Mouse (Mus musculus) cerebellum, postnatal 4 days (tissue): Measurements from ENCODE around the gene Borcs6.
A peak's percentile ranks its signal among the peaks of the same experiment; 100 is the strongest.

Source experiments
- DNase-seq, 2 experiments: peaks; one replicate each; pipeline ENCODE4 v3.0.0; 2022; ENCODE audit warnings: low spot score in 2 of 2, mixed read lengths in 1 of 2

The Borcs6 gene

DNA sequence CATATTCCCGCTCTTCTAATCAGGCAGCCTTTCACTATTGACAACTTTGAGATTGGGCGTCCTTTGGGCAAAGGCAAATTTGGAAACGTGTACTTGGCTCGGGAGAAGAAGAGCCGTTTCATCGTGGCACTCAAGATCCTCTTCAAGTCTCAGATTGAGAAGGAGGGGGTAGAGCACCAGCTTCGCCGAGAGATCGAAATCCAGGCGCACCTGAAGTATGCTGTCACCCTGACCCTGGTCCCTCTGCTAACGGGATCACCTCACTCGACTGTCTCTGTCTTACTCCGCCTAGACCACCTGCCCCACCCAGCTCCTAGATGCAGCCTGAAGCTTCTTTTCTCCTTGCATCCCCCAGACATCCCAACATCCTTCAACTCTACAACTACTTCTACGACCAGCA is 11.4 kb upstream of the Borcs6 start:
- no peak for DNase-seq

GRCm38 (mm10) chr11:69050748-69051147 is 8.8 kb upstream of the Borcs6 start:
- DNase-seq = no peak

DNA sequence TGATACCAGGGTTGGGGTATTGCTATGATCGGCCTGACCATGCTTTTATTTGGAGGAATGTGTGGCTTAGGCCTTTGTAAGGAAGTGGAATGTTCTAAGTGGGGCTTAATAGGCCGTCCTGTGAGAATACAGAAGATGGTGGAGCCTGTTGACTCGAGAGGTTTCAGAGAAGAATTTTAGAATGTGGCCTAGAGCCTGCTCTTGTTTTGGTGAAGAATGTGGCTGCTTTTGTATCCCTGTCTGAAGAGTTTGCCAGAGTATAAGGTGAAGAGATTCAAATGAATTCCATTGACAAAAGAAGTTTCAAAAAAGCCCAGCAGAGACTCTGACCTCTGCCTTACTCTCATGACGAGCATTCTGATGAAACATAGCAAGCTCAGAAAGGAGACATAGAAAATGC is 7.7 kb upstream of the Borcs6 start:
- no peak for DNase-seq

DNA sequence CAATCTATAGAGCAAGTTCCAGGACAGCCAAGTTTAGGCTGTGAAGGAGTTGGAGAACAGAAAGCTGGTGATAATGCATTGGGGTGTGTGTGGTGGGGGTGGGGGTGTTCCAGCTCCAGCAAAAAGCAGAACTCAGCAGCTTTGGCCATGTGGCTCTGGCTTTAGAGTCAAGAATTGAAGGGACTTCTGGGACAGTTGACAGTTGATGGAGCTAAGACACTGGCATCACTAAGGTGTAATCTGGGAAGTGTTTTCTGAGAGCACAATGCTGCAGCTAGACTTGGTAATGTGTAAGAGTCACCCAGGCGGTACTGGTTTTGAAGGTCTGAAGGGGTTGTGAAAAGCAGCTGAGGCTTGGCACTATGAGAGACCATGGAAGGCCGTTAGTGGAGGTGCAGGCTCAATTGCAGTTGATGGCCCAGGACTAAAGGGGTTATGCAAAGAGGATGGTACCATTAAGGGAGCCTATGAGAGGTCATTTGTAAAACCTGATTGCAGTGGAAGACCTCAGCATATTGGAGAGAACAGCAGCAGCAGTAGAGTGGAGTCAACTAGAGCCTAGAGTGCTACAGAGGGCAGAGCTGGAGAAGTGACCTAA is 6.6 kb upstream of the Borcs6 start:
- DNase-seq = no peak

DNA sequence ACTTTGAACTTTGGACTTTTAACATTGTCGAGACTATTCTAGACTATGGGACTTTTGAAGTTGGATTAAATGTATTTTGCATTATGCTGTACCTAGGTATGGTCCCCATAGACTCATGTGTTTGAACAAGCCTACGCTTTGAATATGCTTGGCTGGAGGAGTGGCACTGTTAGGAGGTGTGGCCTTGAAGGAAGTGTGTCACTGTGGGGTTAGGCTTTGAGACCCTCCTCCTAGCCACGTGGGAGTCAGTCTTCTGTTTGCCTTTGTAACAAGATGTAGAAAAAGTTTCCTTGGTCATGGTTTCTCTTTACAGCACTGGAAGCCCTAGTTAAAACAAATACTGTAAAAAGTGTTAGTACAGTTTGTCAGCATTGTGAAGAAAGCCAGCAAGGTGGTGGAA is 5.7 kb upstream of the Borcs6 start:
- DNase-seq = no peak

GRCm38 (mm10) chr11:69058265-69058664 is 1.3 kb upstream of the Borcs6 start:
- DNase-seq = no peak

DNA sequence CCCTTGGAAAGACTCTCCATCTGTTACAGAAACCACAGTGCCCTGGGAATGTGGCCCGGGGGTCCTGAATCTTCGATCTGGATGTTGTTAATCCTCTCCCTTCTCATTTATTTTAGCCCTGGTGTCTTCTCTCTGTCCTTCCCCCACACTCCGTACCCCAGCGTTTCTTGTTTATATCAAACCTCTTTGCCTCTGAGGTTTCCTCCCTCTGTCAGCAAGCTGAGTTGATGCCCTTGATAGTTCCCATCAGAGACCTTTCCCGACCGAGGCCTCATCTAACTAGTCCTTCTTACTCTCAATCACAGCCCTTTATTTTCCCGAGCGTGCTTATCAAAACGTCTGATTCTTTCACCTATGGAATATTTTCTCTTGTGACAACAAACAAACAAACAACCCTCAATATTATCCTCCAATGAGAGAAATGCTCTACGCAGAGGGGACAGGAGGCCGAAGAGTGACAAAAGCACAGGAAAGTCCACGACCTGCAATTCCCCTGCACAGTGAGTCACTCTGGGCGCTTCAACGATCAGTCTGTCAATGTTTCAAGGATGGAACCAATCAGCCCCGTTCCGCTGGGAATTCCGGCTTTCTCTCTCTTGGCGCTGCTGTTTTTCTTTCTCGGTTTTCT is 674 bp upstream of the Borcs6 start:
- no peak for DNase-seq

DNA sequence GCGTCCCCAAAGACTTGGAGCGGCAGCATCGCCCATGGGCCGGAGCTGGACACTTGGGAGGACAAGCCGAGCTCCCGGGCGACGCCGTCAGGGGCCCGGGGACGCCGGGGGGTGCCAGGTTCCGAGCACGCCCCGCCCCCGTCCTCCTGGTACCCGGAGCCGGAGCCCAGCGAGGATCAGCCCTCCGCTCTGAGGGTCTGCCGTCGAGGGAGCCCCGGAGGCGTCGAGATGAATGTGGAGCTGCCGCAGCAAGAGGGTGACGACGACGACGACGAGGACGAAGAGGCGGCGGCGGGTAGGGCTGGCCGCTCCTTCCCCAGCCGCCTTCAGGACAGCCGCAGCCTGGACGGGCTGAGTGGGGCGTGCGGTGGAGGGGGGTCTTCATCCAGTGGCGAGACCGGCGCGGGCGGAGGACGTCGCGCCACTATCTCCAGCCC is 476 bp downstream of the Borcs6 start:
- DNase-seq = peak in 1 of 2 experiments; percentile 63

- peak in 1 of 2 experiments; percentile 38 for DNase-seq
These were observed 1.1 kb downstream of the Borcs6 start for GRCm38 (mm10) chr11:69060448-69061254.

DNA sequence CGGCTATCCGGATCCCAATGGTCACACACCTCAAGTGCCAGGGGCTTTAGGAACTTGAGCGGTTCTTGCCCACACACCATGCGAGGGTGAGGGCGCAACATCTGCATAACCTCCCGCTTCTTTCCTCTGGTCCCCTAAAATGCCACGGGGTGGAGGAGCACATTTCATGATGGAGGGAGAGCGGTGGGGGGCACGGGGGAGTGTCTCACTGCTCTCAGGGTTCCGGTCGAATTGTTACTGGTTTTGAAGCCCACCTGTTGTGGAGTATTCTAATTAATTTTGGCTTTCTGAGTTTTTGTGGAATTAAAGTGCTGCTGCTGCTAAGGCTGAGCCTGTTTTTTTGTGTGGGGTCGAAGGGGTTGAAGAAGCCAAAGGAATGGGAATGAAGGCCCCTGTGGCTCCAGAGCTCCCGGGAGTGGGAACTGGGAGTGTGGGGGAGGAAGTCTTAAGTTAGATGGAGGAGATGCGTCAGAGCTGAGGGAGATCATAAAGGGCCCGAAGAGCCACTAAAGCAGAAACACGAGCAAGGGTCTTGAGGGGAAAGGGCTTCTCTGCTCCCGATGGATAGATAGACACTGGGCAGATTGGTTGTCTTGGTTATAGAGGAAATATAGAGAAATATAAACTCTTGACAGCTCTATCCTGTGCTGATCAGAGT is 1.9 kb downstream of the Borcs6 start:
- DNase-seq = no peak

DNA sequence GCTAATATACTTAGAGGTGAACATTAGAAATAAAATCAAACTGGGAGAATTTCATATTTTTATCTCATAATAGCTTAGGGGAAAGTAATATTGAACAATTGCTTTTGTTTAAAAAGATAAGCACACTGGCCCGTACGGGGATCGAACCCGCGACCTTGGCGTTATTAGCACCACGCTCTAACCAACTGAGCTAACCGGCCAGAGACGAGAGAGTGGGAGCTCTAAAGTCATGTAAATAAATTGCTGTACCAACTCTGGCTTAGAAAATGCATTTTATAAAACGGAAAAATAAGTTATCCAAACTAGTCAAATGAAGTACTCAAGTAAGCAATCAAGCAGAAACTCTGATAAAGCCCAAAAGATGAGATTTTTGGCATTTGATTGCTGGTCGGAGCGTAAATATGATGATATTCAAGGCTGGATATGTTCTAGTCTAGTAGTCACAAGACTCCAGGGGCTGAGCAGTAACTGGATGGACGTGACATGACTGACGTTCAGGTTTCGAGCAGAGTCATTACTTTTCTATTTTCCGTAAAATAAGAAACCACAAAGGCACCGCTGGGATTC is 2.8 kb downstream of the Borcs6 start:
- peak; percentile 48 to 73 for DNase-seq

- peak; percentile 91 to 95 for DNase-seq
These were observed 3.3 kb downstream of the Borcs6 start for GRCm38 (mm10) chr11:69062761-69063224.

DNA sequence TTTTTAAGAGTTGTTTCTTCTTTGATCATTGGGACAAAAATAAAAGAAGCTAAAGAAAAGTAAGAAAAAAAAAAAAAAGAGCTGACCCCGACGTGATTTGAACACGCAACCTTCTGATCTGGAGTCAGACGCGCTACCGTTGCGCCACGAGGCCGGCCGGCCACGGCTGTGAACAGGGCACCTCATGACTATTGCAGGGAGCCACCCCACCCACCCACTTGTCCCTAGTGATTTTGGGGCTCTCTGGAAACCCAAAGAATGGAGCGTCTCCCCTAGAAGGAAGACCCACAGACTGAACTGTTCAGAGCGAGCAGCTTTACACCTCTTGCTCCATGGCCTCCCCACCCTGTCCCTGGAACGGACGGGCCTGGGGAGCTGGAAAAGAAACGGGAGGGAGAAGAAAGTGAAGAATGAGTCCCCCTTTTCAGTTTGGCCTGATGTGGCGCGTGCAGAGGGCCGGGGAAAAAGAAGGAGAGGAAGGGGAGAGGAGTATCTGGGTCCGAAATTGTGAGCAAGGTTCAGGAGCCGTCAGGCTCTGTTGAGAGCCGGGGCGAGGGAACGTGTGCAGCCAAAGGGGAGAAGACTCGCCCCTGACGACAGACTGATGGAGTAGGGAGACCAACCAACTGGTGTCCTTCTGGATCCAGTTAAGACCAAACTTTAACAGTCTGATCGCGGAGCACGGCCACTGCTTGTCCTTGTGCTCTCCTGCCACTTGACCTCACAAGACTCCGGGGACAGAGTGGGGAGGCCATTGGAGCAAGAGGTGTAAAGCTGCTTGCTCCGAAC is 4.1 kb downstream of the Borcs6 start:
- peak; percentile 92 to 96 for DNase-seq

DNA sequence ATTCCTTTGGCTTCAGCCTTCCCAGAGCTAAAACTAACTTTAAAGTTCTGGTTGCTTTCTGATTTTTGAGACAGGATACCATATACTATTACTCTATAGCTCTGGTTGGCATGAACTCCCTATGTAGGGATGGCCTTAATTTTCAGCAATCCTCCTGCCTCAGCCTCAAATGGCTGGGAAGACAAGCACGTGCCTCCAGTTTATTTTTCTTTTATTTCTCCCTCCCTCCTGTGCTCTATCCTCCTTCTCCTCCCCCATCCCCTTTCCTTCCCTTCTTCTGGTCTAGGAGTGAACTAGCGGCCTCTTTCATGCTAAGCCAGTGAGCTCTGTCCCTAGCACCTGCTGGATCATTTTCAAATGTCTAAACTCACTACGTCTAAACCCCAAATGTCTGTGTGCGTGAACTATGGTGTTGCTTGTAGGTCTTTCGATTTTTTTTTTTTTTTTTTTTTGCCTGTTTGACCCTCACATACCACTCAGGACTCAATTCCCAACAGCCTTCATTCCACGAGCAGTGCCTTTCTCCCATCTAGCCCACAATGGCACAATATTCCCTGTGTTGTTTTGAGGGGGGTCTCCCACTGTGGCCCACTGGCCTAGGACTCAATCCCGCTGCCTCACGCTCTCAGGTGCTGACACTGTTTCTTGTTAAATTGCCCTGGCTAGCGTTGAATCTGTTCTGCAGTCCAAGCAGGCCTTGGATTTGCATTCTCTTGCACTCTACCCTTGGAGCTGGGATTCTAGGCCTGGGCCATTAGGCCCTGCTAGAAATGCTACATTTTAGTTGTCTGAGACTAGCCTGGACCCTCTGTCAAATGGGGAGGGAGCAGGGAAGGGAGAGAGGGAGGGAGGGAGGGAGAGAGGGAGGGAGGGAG is 5.0 kb downstream of the Borcs6 start:
- no peak for DNase-seq

DNA sequence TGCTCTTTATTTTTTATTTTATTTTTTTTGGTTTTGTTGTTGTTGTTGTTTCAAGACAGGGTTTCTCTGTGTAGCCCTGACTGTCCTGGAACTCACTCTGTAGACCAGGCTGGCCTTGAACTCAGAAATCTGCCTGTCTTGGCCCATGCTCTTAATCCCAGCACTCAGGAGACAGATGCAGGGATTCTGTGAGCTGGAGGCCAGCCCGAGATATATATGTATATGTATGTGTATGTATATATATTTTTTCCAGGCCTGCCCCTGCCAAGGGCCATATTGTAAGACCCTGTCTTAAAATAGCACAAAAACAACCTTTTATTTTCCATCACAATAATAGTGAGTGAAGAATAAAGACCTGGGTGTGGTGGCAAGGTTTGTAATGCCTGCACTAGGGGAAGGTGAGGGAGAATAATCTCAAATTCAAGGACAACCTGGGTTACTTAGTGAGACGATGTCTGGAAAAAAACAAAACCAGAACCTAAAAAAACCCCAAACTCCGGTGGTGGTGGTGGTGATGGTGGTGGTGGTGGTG is 5.9 kb downstream of the Borcs6 start:
- no peak for DNase-seq

GRCm38 (mm10) chr11:69066163-69066861 is 6.8 kb downstream of the Borcs6 start:
- DNase-seq = peak in 1 of 2 experiments; percentile 26

- DNase-seq = peak; percentile 73 to 92
These were observed 7.4 kb downstream of the Borcs6 start for GRCm38 (mm10) chr11:69066956-69067355.

DNA sequence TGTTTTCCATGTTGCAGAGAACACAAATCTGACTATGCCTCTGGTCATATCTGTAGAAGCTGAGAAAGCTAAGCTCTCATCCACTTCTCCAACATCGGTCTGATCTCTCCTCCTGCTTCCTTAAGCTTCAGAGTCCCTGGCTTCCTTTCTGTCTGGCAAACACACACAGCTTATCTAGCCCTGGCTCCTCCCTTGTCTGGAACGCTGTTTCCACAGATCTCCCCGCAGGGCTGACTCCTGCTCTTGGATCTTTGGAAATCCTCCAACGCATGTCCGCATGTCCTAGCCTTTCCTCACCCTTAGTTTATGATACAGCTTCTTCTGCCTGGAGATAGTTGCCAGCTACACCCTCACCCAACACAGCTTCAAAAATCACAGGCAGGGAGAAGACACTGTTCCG is 8.1 kb downstream of the Borcs6 start:
- DNase-seq = no peak

DNA sequence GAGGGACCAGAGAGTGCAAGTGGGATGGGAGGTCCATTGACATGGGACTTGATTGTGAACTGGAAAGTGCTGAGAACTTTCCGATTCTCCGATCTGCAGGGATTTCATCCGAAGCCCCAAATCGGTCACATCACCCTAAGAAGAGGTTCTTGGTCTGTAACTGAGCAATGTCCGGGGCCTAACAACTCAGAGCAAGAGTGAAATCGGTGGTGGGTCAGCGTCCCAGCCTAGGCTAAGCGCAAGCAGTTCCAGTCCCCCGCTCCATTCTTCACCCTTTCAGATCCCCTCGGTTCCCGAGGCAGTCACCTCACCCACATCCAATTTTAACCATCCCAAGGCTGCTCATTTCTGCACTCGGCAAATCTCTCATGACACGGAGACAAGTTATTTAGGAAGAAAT is 10.6 kb downstream of the Borcs6 start:
- no peak for DNase-seq
